Mouse (Mus musculus) liver, embryonic 16.5 days (tissue): ENCODE data around the gene Ptpn14. TPM values are rescaled to one million over a fixed set of nuclear protein-coding genes. Genes with fewer than 3 reads are reported as not detected.

Experiments used
- ATAC-seq: fragments of 200-750 bp; cut with Nextera tagmentation; 2 replicates; pipeline ENCODE4 v1.8.0; 2017; ENCODE audit warnings: low read depth, mild to moderate bottlenecking, moderate number of reproducible peaks, moderate library complexity
- H3K27ac ChIP-seq: fragments of 300-500 bp; sonication (generic); 2 replicates; pipeline ENCODE4 v1.5.1; 2014; ENCODE audit warnings: mild to moderate bottlenecking, low read length
- H3K27me3 ChIP-seq: fragments of 300-500 bp; sonication (generic); 2 replicates; pipeline ENCODE4 v1.6.1; 2014; ENCODE audit warnings: low read depth, low read length, mixed read lengths; ENCODE audit not compliant: control insufficient read depth, insufficient read depth
- H3K36me3 ChIP-seq: fragments of 300-500 bp; sonication (generic); 2 replicates; pipeline ENCODE4 v1.6.1; 2014; ENCODE audit warnings: mild to moderate bottlenecking; ENCODE audit not compliant: control insufficient read depth, insufficient read depth
- H3K4me1 ChIP-seq: fragments of 300-500 bp; sonication (generic); 2 replicates; pipeline ENCODE4 v1.6.1; 2014; ENCODE audit warnings: low read depth, low read length, mixed read lengths; ENCODE audit not compliant: control insufficient read depth
- H3K4me2 ChIP-seq: fragments of 300-500 bp; sonication (generic); 2 replicates; pipeline ENCODE4 v1.6.1; 2014; ENCODE audit warnings: low read depth, low read length, mixed read lengths
- H3K4me3 ChIP-seq: fragments of 300-500 bp; sonication (generic); 2 replicates; pipeline ENCODE4 v1.5.1; 2014; ENCODE audit warnings: low read depth, mild to moderate bottlenecking, low read length
- H3K9ac ChIP-seq: fragments of 300-500 bp; sonication (generic); 2 replicates; pipeline ENCODE4 v1.6.1; 2014; ENCODE audit warnings: low read depth, low read length
- H3K9me3 ChIP-seq: fragments of 300-500 bp; sonication (generic); replicated peaks from 2 replicates; pipeline ENCODE4 v1.6.1; 2016; ENCODE audit warnings: low read length; ENCODE audit not compliant: control insufficient read depth
- WGBS: fragments of 180-500 bp; shearing (Covaris S2); extraction: QIAGEN DNeasy Blood & Tissue Kit; methylation state at CpG from one replicate; pipeline ENCODE4 v1.1.7; 2014; ENCODE audit not compliant: insufficient replicate concordance; 5-methylcytosine and 5-hydroxymethylcytosine counted together
- polyA plus RNA-seq: library from polyadenylated mRNA; unstranded; fragments of >200 nt; fragmentation: Nextera tagmentation; extraction: Ambion mirVana; gene quantifications from 2 replicates; pipeline ENCODE4 v1.2.1, GENCODE M21; 2015

The Ptpn14 gene
- polyA plus RNA-seq, 1 experiment from 2014 or later, result 0.38 TPM

GRCm38 (mm10) chr1:189916422-189917125 lies 188.5 kb downstream of the Ptpn14 start:
- H3K27me3 ChIP-seq, result no peaks in the 10 kb centered on the region
- H3K4me3 ChIP-seq, result no peak overlapping the region
- H3K9ac ChIP-seq, result no peak overlapping the region
- no peaks in the 10 kb centered on the region for H3K9me3 ChIP-seq
- no peak overlapping the region for H3K27ac ChIP-seq
- ATAC-seq, result no peak
- no peak overlapping the region for H3K4me2 ChIP-seq
- 69% methylated on average over 10 of the region's 10 CpGs for WGBS
- no peaks in the 10 kb centered on the region for H3K36me3 ChIP-seq
- H3K4me1 ChIP-seq, result peaks cover 2% of the 10 kb centered on the region; the same call in 1 of the 2 replicates

- 40% methylated on average over 4 of the region's 4 CpGs for WGBS
- H3K27ac ChIP-seq, result no peak overlapping the region
These were observed 189.0 kb downstream of the Ptpn14 start for GRCm38 (mm10) chr1:189917126-189917500.

DNA sequence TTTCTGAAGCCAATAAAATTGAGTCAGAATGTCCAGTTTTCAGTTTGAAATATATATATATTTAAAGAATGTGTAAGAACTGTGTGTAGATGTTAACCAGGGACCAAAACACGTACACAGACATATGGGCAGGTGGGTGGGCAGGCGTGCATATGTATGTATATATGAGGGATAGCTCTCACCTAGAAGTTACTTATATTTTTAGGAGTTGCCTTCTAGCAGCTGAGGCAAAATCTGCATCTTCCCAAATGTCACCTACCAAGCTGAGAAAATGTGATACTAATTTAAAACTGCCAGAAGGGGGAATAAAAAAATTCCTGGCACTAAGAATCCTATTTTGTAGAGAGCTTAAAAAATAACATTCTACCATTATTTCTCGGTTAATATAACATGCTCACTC lies 191.7 kb downstream of the Ptpn14 start:
- no peak for ATAC-seq
- Histone ChIP-seq H3K27me3 (no peaks in the 10 kb centered on the region), H3K4me1 (peaks cover 4% of the 10 kb centered on the region; the same call in 1 of the 2 replicates), H3K9me3 (no peaks in the 10 kb centered on the region), H3K9ac (no peak overlapping the region), H3K36me3 (no peaks in the 10 kb centered on the region), H3K4me3 (no peak overlapping the region), H3K4me2 (no peak overlapping the region), H3K27ac (no peak overlapping the region)
- 70% methylated on average over 3 of the region's 3 CpGs for WGBS

More at GRCm38 (mm10) chr1:189917126-189917500, 189.0 kb downstream of the Ptpn14 start:
- Histone ChIP-seq H3K36me3 (no peaks in the 10 kb centered on the region), H3K27me3 (no peaks in the 10 kb centered on the region), H3K4me1 (peaks cover 2% of the 10 kb centered on the region; the same call in 1 of the 2 replicates), H3K9ac (no peak overlapping the region), H3K4me3 (no peak overlapping the region), H3K9me3 (no peaks in the 10 kb centered on the region), H3K4me2 (no peak overlapping the region)
- no peak for ATAC-seq

- Histone ChIP-seq H3K27me3 (no peaks in the 10 kb centered on the region), H3K4me2 (peak overlapping the region; percentile 67), H3K27ac (no peak overlapping the region), H3K4me3 (peak overlapping the region; percentile 65), H3K4me1 (peaks cover 4% of the 10 kb centered on the region; the same call in 1 of the 2 replicates), H3K36me3 (no peaks in the 10 kb centered on the region), H3K9me3 (no peaks in the 10 kb centered on the region), H3K9ac (no peak overlapping the region)
- ATAC-seq, result no peak
- WGBS, result 38% methylated on average over 28 of the region's 28 CpGs
These were observed 192.9 kb downstream of the Ptpn14 start for GRCm38 (mm10) chr1:189920701-189921567.

DNA sequence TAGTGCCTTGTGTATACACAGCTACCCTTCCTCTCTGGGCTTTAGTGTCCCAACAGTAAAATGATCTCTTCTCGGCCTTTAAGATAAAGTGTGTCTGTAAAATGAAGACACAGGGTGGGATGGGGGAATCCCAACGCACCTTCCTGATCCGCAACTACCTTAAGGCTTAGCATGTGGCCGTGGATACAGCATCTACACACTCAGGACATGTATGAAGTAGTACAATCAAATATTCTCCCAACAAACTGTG lies 193.4 kb downstream of the Ptpn14 start:
- Histone ChIP-seq H3K27me3 (no peaks in the 10 kb centered on the region), H3K36me3 (no peaks in the 10 kb centered on the region), H3K4me1 (peaks cover 4% of the 10 kb centered on the region; the same call in 1 of the 2 replicates), H3K27ac (no peak overlapping the region), H3K9me3 (no peaks in the 10 kb centered on the region), H3K9ac (peak overlapping the region; percentile 65), H3K4me3 (peak overlapping the region; percentile 65), H3K4me2 (peak overlapping the region; percentile 67)
- no peak for ATAC-seq
- WGBS, result 3% methylated on average over 4 of the region's 4 CpGs

DNA sequence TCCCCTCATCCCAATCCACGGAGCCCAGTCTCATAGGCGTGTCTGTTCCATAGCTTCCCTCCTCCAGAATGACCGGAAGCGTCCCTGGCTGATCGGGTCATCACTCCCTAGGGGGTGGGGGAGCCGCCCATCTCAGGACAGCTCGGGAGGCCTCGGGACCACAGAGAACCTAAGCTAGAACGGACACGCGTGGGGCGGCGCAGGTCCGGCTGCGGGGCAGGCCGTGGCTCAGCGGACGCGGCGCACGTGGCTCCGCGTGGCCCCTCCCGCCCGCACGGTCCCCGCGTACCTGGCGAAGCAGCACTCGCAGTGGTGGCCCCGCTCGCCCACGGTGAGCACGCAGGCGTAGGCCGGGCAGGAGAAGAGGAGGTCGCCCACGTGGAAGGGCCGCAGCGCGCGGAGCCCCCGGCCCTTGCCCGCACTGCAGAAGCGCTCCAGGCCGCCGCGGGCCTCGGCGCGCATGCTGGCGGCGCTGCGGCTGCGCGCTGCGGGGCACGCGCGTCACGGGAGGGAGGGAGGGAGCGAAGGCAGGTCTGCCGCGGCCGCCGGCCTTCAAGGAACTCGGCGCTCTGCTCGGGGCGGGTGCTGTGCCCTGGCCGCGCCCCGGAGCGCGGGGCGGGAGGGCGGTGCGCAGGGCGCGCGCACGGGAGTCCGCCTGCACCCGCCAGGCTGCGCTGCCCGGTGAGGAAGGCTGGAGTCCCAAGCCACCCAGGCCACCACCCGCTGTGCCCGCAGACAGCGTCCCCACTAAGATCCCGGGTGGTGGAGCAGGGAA lies 193.9 kb downstream of the Ptpn14 start, which contains the start of gene Smyd2:
TSS of gene Smyd2 (minus strand) at position 546 of the 775 bp plus-strand sequence.
- H3K36me3 ChIP-seq, result no peaks in the 10 kb centered on the region
- peak within 1 kb of the TSS; percentile 65 for H3K9ac ChIP-seq
- no peaks in the 10 kb centered on the region for H3K9me3 ChIP-seq
- peak; percentile 91 for ATAC-seq
- no peaks in the 10 kb centered on the region for H3K27me3 ChIP-seq
- no peak within 1 kb of the TSS for H3K27ac ChIP-seq
- peak within 1 kb of the TSS; percentile 67 for H3K4me2 ChIP-seq
- H3K4me3 ChIP-seq, result peak within 1 kb of the TSS; percentile 65
- WGBS, result under 1% methylated on average over 84 of the region's 90 CpGs
- H3K4me1 ChIP-seq, result peaks cover 4% of the 10 kb centered on the region; the same call in 1 of the 2 replicates

GRCm38 (mm10) chr1:189922721-189923120 lies 194.7 kb downstream of the Ptpn14 start:
- H3K36me3 ChIP-seq, result no peaks in the 10 kb centered on the region
- peak overlapping the region; percentile 67 for H3K4me2 ChIP-seq
- no peak for ATAC-seq
- no peaks in the 10 kb centered on the region for H3K9me3 ChIP-seq
- H3K4me3 ChIP-seq, result peak overlapping the region; percentile 65
- peaks cover 4% of the 10 kb centered on the region; the same call in 1 of the 2 replicates for H3K4me1 ChIP-seq
- 28% methylated on average over 9 of the region's 9 CpGs for WGBS
- H3K27me3 ChIP-seq, result no peaks in the 10 kb centered on the region
- peak overlapping the region; percentile 65; the same call in 1 of the 2 replicates for H3K9ac ChIP-seq
- H3K27ac ChIP-seq, result no peak overlapping the region

GRCm38 (mm10) chr1:189923157-189923556 lies 195.1 kb downstream of the Ptpn14 start:
- no peak overlapping the region for H3K9ac ChIP-seq
- no peaks in the 10 kb centered on the region for H3K9me3 ChIP-seq
- H3K36me3 ChIP-seq, result no peaks in the 10 kb centered on the region
- H3K4me1 ChIP-seq, result peaks cover 4% of the 10 kb centered on the region; the same call in 1 of the 2 replicates
- no peaks in the 10 kb centered on the region for H3K27me3 ChIP-seq
- no peak overlapping the region for H3K4me3 ChIP-seq
- ATAC-seq, result no peak
- no peak overlapping the region for H3K27ac ChIP-seq
- 77% methylated on average over 4 of the region's 4 CpGs for WGBS
- H3K4me2 ChIP-seq, result no peak overlapping the region
